Mouse (Mus musculus): ENCODE measurements around the gene Mep1a. TPM values are rescaled to one million over a fixed set of nuclear protein-coding genes. Genes with fewer than 3 reads are reported as not detected.
A peak's percentile ranks its signal among the peaks of the same experiment; 100 is the strongest.

The Mep1a gene
- polyA plus RNA-seq, 2 experiments: 0.02 to 0.04 TPM

- no peak overlapping the region for H3K27ac ChIP-seq
- H3K9ac ChIP-seq (replicated peaks): no peak overlapping the region
- H3K4me1 ChIP-seq (replicated peaks; ENCODE audit: control insufficient read depth in 2 of 2, insufficient read depth in 2 of 2, low read length in 1 of 2): no peaks in the 10 kb centered on the region; a peak in 2 of 4 replicates
- no peak for DNase-seq (ENCODE audit: low read depth in 3 of 3, low spot score in 3 of 3)
- TF ChIP-seq CTCF (IDR thresholded peaks at IDR 0.05; ENCODE audit: low read depth) (peak; percentile 22; the same call in 1 of the 2 replicates), EP300 (IDR thresholded peaks at IDR 0.05; ENCODE audit: low read depth) (no peak)
- no peaks in the 10 kb centered on the region for H3K9me3 ChIP-seq (ENCODE audit: control insufficient read depth, low read length)
- H3K4me2 ChIP-seq (ENCODE audit: low read depth): peak overlapping the region; percentile 39
- H3K36me3 ChIP-seq (replicated peaks; ENCODE audit: control insufficient read depth, insufficient read depth, low read depth): no peaks in the 10 kb centered on the region
- H3K4me3 ChIP-seq (ENCODE audit: insufficient read depth in 1 of 2, low read depth in 2 of 2, low read length in 2 of 2): no peak overlapping the region; a peak in 1 of 4 replicates
- H3K27me3 ChIP-seq (ENCODE audit: control insufficient read depth, insufficient read depth, low read length): no peaks in the 10 kb centered on the region
- WGBS (ENCODE audit: insufficient replicate concordance): 18% methylated on average over 23 of the region's 23 CpGs
- ATAC-seq (ENCODE audit: insufficient read depth): no peak
Measured at GRCm38 (mm10) chr17:43534362-43535222, 32.0 kb upstream of the Mep1a start.

GRCm38 (mm10) chr17:43531192-43531591, 28.6 kb upstream of the Mep1a start:
- Histone ChIP-seq H3K9me3 (ENCODE audit: control insufficient read depth, low read length) (no peaks in the 10 kb centered on the region), H3K27ac (no peak overlapping the region), H3K9ac (replicated peaks) (no peak overlapping the region), H3K36me3 (replicated peaks; ENCODE audit: control insufficient read depth, insufficient read depth, low read depth) (no peaks in the 10 kb centered on the region), H3K4me3 (ENCODE audit: insufficient read depth in 1 of 2, low read depth in 2 of 2, low read length in 2 of 2) (no peak overlapping the region), H3K4me1 (replicated peaks; ENCODE audit: control insufficient read depth in 2 of 2, insufficient read depth in 2 of 2, low read length in 1 of 2) (no peaks in the 10 kb centered on the region; a peak in 2 of 4 replicates), H3K27me3 (ENCODE audit: control insufficient read depth, insufficient read depth, low read length) (no peaks in the 10 kb centered on the region), H3K4me2 (ENCODE audit: low read depth) (no peak overlapping the region)
- no peak for TF ChIP-seq CTCF (IDR thresholded peaks at IDR 0.05; ENCODE audit: low read depth)
- no peak for TF ChIP-seq EP300 (IDR thresholded peaks at IDR 0.05; ENCODE audit: low read depth)
- DNase-seq (ENCODE audit: low read depth in 3 of 3, low spot score in 3 of 3): no peak
- no peak for ATAC-seq (ENCODE audit: insufficient read depth)
- 69% methylated on average over 4 of the region's 4 CpGs for WGBS (ENCODE audit: insufficient replicate concordance)

- Histone ChIP-seq H3K36me3 (replicated peaks; ENCODE audit: control insufficient read depth, insufficient read depth, low read depth) (no peaks in the 10 kb centered on the region), H3K4me1 (replicated peaks; ENCODE audit: control insufficient read depth in 2 of 2, insufficient read depth in 2 of 2, low read length in 1 of 2) (no peaks in the 10 kb centered on the region; a peak in 2 of 4 replicates), H3K9me3 (ENCODE audit: control insufficient read depth, low read length) (no peaks in the 10 kb centered on the region), H3K4me2 (ENCODE audit: low read depth) (no peak overlapping the region), H3K27ac (no peak overlapping the region), H3K27me3 (ENCODE audit: control insufficient read depth, insufficient read depth, low read length) (no peaks in the 10 kb centered on the region), H3K9ac (replicated peaks) (no peak overlapping the region), H3K4me3 (ENCODE audit: insufficient read depth in 1 of 2, low read depth in 2 of 2, low read length in 2 of 2) (no peak overlapping the region)
- WGBS (ENCODE audit: insufficient replicate concordance): 69% methylated on average over 2 of the region's 2 CpGs
- TF ChIP-seq CTCF (IDR thresholded peaks at IDR 0.05; ENCODE audit: low read depth): no peak
- no peak for TF ChIP-seq EP300 (IDR thresholded peaks at IDR 0.05; ENCODE audit: low read depth)
- DNase-seq (ENCODE audit: low read depth in 3 of 3, low spot score in 3 of 3) (no peak), ATAC-seq (ENCODE audit: insufficient read depth) (no peak)
Measured at GRCm38 (mm10) chr17:43530507-43530906, 27.9 kb upstream of the Mep1a start.

GRCm38 (mm10) chr17:43520166-43520565, 17.6 kb upstream of the Mep1a start:
- no peaks in the 10 kb centered on the region for H3K36me3 ChIP-seq (replicated peaks; ENCODE audit: control insufficient read depth, insufficient read depth, low read depth)
- ATAC-seq (ENCODE audit: insufficient read depth) (no peak), DNase-seq (ENCODE audit: low read depth in 3 of 3, low spot score in 3 of 3) (no peak)
- no peak overlapping the region for H3K9ac ChIP-seq (replicated peaks)
- TF ChIP-seq CTCF (IDR thresholded peaks at IDR 0.05; ENCODE audit: low read depth) (no peak), EP300 (IDR thresholded peaks at IDR 0.05; ENCODE audit: low read depth) (no peak)
- H3K4me1 ChIP-seq (replicated peaks; ENCODE audit: control insufficient read depth in 2 of 2, insufficient read depth in 2 of 2, low read length in 1 of 2): no peaks in the 10 kb centered on the region
- H3K27me3 ChIP-seq (ENCODE audit: control insufficient read depth, insufficient read depth, low read length): no peaks in the 10 kb centered on the region
- H3K4me3 ChIP-seq (ENCODE audit: insufficient read depth in 1 of 2, low read depth in 2 of 2, low read length in 2 of 2): no peak overlapping the region
- 40% methylated on average over 3 of the region's 3 CpGs for WGBS (ENCODE audit: insufficient replicate concordance)
- no peak overlapping the region for H3K27ac ChIP-seq
- no peaks in the 10 kb centered on the region for H3K9me3 ChIP-seq (ENCODE audit: control insufficient read depth, low read length)
- H3K4me2 ChIP-seq (ENCODE audit: low read depth): no peak overlapping the region

GRCm38 (mm10) chr17:43518644-43519409, 16.2 kb upstream of the Mep1a start:
- DNase-seq (ENCODE audit: low read depth in 3 of 3, low spot score in 3 of 3) (peak; percentile 30 to 38 (median 35)), ATAC-seq (ENCODE audit: insufficient read depth) (no peak)
- no peak overlapping the region for H3K27ac ChIP-seq
- TF ChIP-seq EP300 (IDR thresholded peaks at IDR 0.05; ENCODE audit: low read depth) (no peak), CTCF (IDR thresholded peaks at IDR 0.05; ENCODE audit: low read depth) (peak; percentile 69)
- no peaks in the 10 kb centered on the region for H3K27me3 ChIP-seq (ENCODE audit: control insufficient read depth, insufficient read depth, low read length)
- H3K4me3 ChIP-seq (ENCODE audit: insufficient read depth in 1 of 2, low read depth in 2 of 2, low read length in 2 of 2): no peak overlapping the region
- WGBS (ENCODE audit: insufficient replicate concordance): 26% methylated on average over 18 of the region's 18 CpGs
- H3K9me3 ChIP-seq (ENCODE audit: control insufficient read depth, low read length): no peaks in the 10 kb centered on the region
- H3K4me1 ChIP-seq (replicated peaks; ENCODE audit: control insufficient read depth in 2 of 2, insufficient read depth in 2 of 2, low read length in 1 of 2): no peaks in the 10 kb centered on the region
- no peaks in the 10 kb centered on the region for H3K36me3 ChIP-seq (replicated peaks; ENCODE audit: control insufficient read depth, insufficient read depth, low read depth)
- no peak overlapping the region for H3K9ac ChIP-seq (replicated peaks)
- no peak overlapping the region for H3K4me2 ChIP-seq (ENCODE audit: low read depth)

Data from liver, embryonic 14.5 days (tissue).